Mouse (Mus musculus): ENCODE measurements at regions not wholly inside any gene's neighbourhood (a gene's known extent, or its start where the extent isn't known, plus 50 kb on each side); places are given as distances from the start of the nearest gene placed in this dataset.

- no peak overlapping the region for H3K27ac ChIP-seq (ENCODE audit: insufficient read depth, low read depth, low read length)
- no peak for TF ChIP-seq POLR2A (IDR thresholded peaks at IDR 0.05; ENCODE audit: insufficient read depth, low read depth, low read length)
- no peaks in the 10 kb centered on the region for H3K4me1 ChIP-seq (ENCODE audit: control insufficient read depth, insufficient read depth, low read length)
- H3K4me3 ChIP-seq (ENCODE audit: insufficient read depth, low read depth, low read length): no peak overlapping the region
- WGBS: 45% methylated on average over 4 of the region's 4 CpGs
These were observed 296.7 kb upstream of the Pitrm1 start for GRCm38 (mm10) chr13:6251025-6251862.

- whole genome bisulfite sequencing: 94% methylated on average over 3 of the region's 3 CpGs
These were observed 295.8 kb upstream of the Pitrm1 start for GRCm38 (mm10) chr13:6252100-6252499.

DNA sequence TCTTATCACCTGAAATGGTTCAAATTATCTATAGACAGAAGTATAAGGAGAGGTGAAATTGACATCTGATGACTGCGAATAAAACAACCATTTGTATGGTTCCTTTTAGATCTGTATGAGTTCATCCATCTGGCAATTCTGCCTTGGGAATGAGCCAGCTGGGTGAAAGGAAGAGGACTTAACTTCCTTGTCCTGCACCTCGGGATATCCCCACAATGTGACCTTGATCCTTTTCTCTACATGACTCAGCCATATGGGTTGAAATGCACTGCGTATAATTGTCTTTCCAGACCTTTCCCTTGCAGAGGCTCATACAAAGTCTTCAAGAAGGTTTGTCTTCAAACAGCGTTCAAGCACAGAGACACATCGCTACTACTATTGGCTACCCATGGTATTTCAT is 292.6 kb upstream of the Pitrm1 start:
- no peak overlapping the region for H3K27ac ChIP-seq (ENCODE audit: insufficient read depth, low read depth, low read length)
- no peak overlapping the region for H3K4me3 ChIP-seq (ENCODE audit: insufficient read depth, low read depth, low read length)
- H3K4me1 ChIP-seq (ENCODE audit: control insufficient read depth, insufficient read depth, low read length): no peaks in the 10 kb centered on the region
- TF ChIP-seq CTCF (IDR thresholded peaks at IDR 0.05; ENCODE audit: insufficient read depth, low read depth, low read length) (no peak), POLR2A (IDR thresholded peaks at IDR 0.05; ENCODE audit: insufficient read depth, low read depth, low read length) (no peak)
- WGBS: 92% methylated on average over 5 of the region's 5 CpGs

More at GRCm38 (mm10) chr13:6252100-6252499, 295.8 kb upstream of the Pitrm1 start:
- no peak overlapping the region for H3K4me3 ChIP-seq (ENCODE audit: insufficient read depth, low read depth, low read length)
- TF ChIP-seq CTCF (IDR thresholded peaks at IDR 0.05; ENCODE audit: insufficient read depth, low read depth, low read length) (no peak), POLR2A (IDR thresholded peaks at IDR 0.05; ENCODE audit: insufficient read depth, low read depth, low read length) (no peak)
- H3K4me1 ChIP-seq (ENCODE audit: control insufficient read depth, insufficient read depth, low read length): no peaks in the 10 kb centered on the region
- no peak overlapping the region for H3K27ac ChIP-seq (ENCODE audit: insufficient read depth, low read depth, low read length)

DNA sequence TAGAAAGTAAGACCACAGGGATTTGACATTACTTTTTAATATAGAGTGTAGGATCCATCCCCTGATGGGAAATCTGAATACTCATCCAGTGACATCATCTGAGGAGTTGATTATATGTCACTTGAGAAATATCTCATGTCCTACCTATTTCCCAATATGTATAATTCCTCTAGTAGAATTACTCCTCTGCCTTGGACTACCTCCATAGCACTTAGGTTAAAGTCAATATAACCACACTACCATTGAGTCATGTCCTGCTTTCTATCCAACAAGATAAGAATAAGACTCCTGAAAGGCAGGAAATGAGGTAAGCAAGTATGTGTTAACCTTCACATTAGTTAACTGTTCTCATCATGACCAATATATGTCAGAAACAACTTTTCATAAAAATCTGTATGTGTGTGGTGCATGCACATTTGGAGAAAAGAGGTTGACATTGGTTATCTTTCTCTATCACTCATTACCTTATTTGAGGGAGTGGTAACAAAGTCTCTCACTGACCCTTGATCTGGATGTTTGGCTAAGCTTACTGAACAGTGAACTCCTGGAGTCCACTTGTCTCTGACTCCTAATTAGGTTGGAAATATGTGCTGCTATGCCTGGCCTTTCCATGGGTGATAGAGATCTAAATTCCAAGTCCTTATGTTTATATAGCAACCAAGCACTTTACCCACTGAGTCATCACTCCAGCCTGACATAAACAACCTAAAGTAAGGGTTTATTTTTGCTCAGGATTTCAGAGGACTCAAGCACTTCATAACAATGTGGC is 292.0 kb upstream of the Pitrm1 start:
- Histone ChIP-seq H3K27ac (ENCODE audit: insufficient read depth, low read depth, low read length) (no peak overlapping the region), H3K4me1 (ENCODE audit: control insufficient read depth, insufficient read depth, low read length) (no peaks in the 10 kb centered on the region), H3K4me3 (ENCODE audit: insufficient read depth, low read depth, low read length) (no peak overlapping the region)
- TF ChIP-seq POLR2A (IDR thresholded peaks at IDR 0.05; ENCODE audit: insufficient read depth, low read depth, low read length) (no peak), CTCF (IDR thresholded peaks at IDR 0.05; ENCODE audit: insufficient read depth, low read depth, low read length) (no peak)

GRCm38 (mm10) chr13:6258456-6258855 is 289.5 kb upstream of the Pitrm1 start:
- TF ChIP-seq CTCF (IDR thresholded peaks at IDR 0.05; ENCODE audit: insufficient read depth, low read depth, low read length): no peak
- TF ChIP-seq POLR2A (IDR thresholded peaks at IDR 0.05; ENCODE audit: insufficient read depth, low read depth, low read length): no peak
- Histone ChIP-seq H3K4me1 (ENCODE audit: control insufficient read depth, insufficient read depth, low read length) (no peaks in the 10 kb centered on the region), H3K27ac (ENCODE audit: insufficient read depth, low read depth, low read length) (no peak overlapping the region), H3K4me3 (ENCODE audit: insufficient read depth, low read depth, low read length) (no peak overlapping the region)
- 84% methylated on average over 1 of the region's 1 CpGs for WGBS

DNA sequence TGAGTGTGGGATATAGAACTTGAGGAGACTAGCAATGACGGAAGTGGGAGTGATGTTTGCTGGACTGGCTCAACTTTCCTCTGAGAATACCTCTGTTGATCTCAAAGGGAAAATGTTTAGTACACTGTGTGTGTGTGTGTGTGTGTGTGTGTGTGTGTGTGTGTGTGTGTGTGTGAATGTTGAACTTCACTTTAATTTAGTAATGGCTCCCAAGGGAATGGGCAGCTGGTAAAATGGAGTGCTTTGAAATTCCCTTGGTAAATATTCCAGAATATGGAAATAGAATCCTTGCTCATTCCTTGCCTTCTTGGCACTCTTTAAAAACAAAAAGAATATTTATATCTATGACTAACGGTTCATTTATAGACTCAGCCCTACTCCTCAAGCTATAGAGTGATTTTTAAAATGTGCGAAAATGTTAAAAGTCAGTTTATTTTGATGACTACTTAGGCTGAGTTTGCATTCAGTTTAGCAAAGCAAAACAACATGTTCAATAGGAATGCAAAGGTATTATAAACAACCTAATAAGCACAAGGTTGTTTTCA is 287.6 kb upstream of the Pitrm1 start:
- Histone ChIP-seq H3K27ac (ENCODE audit: insufficient read depth, low read depth, low read length) (no peak overlapping the region), H3K4me3 (ENCODE audit: insufficient read depth, low read depth, low read length) (no peak overlapping the region), H3K4me1 (ENCODE audit: control insufficient read depth, insufficient read depth, low read length) (no peaks in the 10 kb centered on the region)
- no peak for TF ChIP-seq CTCF (IDR thresholded peaks at IDR 0.05; ENCODE audit: insufficient read depth, low read depth, low read length)
- no peak for TF ChIP-seq POLR2A (IDR thresholded peaks at IDR 0.05; ENCODE audit: insufficient read depth, low read depth, low read length)
- 83% methylated on average over 3 of the region's 3 CpGs for WGBS

DNA sequence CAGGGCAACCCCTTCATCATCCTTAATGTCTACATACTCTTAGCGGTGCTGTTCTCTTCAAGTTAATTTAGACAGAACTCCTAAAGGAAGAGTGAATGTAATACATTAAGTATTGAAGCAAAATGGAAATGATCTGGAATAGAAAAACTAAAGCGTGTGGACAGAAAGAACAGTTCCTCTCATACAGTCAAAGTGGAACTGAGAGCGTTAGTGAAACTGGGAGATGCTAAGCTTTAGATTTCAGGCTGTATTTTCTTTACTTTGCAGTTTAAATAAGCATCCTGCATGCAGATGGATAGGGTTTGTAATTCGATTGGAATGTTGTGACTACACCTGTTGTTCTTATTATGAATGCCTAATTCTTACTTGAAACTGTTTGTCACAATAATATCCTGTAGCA is 286.5 kb upstream of the Pitrm1 start:
- 72% methylated on average over 4 of the region's 4 CpGs for WGBS
- no peak overlapping the region for H3K4me3 ChIP-seq (ENCODE audit: insufficient read depth, low read depth, low read length)
- TF ChIP-seq CTCF (IDR thresholded peaks at IDR 0.05; ENCODE audit: insufficient read depth, low read depth, low read length) (no peak), POLR2A (IDR thresholded peaks at IDR 0.05; ENCODE audit: insufficient read depth, low read depth, low read length) (no peak)
- no peak overlapping the region for H3K27ac ChIP-seq (ENCODE audit: insufficient read depth, low read depth, low read length)
- no peaks in the 10 kb centered on the region for H3K4me1 ChIP-seq (ENCODE audit: control insufficient read depth, insufficient read depth, low read length)

GRCm38 (mm10) chr13:6270546-6270945 is 277.4 kb upstream of the Pitrm1 start:
- no peak overlapping the region for H3K4me3 ChIP-seq (ENCODE audit: insufficient read depth, low read depth, low read length)
- TF ChIP-seq POLR2A (IDR thresholded peaks at IDR 0.05; ENCODE audit: insufficient read depth, low read depth, low read length): no peak
- TF ChIP-seq CTCF (IDR thresholded peaks at IDR 0.05; ENCODE audit: insufficient read depth, low read depth, low read length): no peak
- no peak overlapping the region for H3K27ac ChIP-seq (ENCODE audit: insufficient read depth, low read depth, low read length)
- no peaks in the 10 kb centered on the region for H3K4me1 ChIP-seq (ENCODE audit: control insufficient read depth, insufficient read depth, low read length)
- WGBS: 98% methylated on average over 1 of the region's 1 CpGs

DNA sequence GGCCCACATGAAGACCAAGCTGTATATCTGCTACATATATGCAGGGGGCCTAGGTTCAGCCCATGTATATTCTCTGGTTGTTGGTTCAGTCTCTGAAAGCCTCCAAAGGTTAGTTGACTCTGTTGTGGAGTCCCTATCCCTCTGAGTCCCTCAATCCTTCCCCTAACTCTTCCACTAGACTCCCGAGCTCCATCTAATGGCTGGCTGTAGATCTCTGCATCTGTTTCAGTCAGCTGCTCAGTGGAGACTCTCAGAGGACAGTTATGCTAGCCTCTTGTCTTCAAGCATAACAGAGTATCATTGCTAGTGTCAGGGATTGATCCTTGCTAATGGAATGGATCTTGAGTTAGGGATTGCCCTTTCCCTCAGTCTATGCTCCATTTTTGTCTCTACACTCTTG is 275.0 kb upstream of the Pitrm1 start:
- Histone ChIP-seq H3K4me1 (ENCODE audit: control insufficient read depth, insufficient read depth, low read length) (no peaks in the 10 kb centered on the region), H3K27ac (ENCODE audit: insufficient read depth, low read depth, low read length) (no peak overlapping the region), H3K4me3 (ENCODE audit: insufficient read depth, low read depth, low read length) (no peak overlapping the region)
- TF ChIP-seq CTCF (IDR thresholded peaks at IDR 0.05; ENCODE audit: insufficient read depth, low read depth, low read length) (no peak), POLR2A (IDR thresholded peaks at IDR 0.05; ENCODE audit: insufficient read depth, low read depth, low read length) (no peak)
- 76% methylated on average over 1 of the region's 1 CpGs for WGBS
